Mouse (Mus musculus) kidney, adult 2 months (tissue): ENCODE measurements around the gene Flt3l. TPM values are rescaled to one million over a fixed set of nuclear protein-coding genes. Genes with fewer than 3 reads are reported as not detected.
"Not testable (repeated sequence)": the region's sequence is repeated elsewhere in the genome, so short reads cannot be mapped to it uniquely, and the experiment has no call there.

Experiments used
- DNase-seq: peaks from one replicate; pipeline ENCODE4 v3.0.0; 2021
- H3K27ac ChIP-seq: fragments of 200-500 bp; 2 replicates; pipeline ENCODE4 v1.5.1; 2012; ENCODE audit warnings: low read depth, low read length, control low read depth, inconsistent platforms; ENCODE audit not compliant: insufficient read depth
- H3K27me3 ChIP-seq: fragments of 200-500 bp; replicated peaks from 2 replicates; pipeline ENCODE4 v1.6.1; 2012; ENCODE audit warnings: mild to moderate bottlenecking, moderate library complexity, low read length, inconsistent platforms; ENCODE audit not compliant: control insufficient read depth, insufficient read depth
- H3K36me3 ChIP-seq: fragments of 200-500 bp; 2 replicates; pipeline ENCODE4 v1.6.1; 2012; ENCODE audit warnings: mild to moderate bottlenecking, moderate library complexity, low read length, inconsistent platforms; ENCODE audit not compliant: control insufficient read depth, insufficient read depth
- H3K4me1 ChIP-seq: fragments of 200-500 bp; 2 replicates; pipeline ENCODE4 v1.6.1; 2011; ENCODE audit warnings: low read length; ENCODE audit not compliant: control insufficient read depth, insufficient read depth
- H3K4me3 ChIP-seq: fragments of 200-500 bp; 2 replicates; pipeline ENCODE4 v1.5.1; 2011; ENCODE audit warnings: mild to moderate bottlenecking, low read depth, low read length, control low read depth; ENCODE audit not compliant: insufficient read depth
- CTCF ChIP-seq: fragments of 200-500 bp; conservative IDR thresholded peaks from 2 replicates; pipeline ENCODE4 v1.5.1; 2011; ENCODE audit warnings: low read depth, mild to moderate bottlenecking, control low read depth, low read length, moderate library complexity, mixed read lengths; ENCODE audit not compliant: insufficient read depth, insufficient read length
- POLR2A ChIP-seq: fragments of 200-500 bp; IDR thresholded peaks from one replicate; pipeline ENCODE4 v1.6.1; 2011; ENCODE audit warnings: low read depth, low read length, control low read depth
- WGBS: fragments of 180-500 bp; shearing (Covaris S2); methylation state at CpG from one replicate; pipeline ENCODE4 v1.1.7; 2018; 5-methylcytosine and 5-hydroxymethylcytosine counted together
- polyA plus RNA-seq: library from polyadenylated mRNA; depleted of rRNA; stranded (reverse); fragments of >200 nt; gene quantifications from 2 replicates; pipeline ENCODE4 v1.2.3, GENCODE M21; 2012

The Flt3l gene
- polyA plus RNA-seq, 1 experiment: 37.7 TPM

DNA sequence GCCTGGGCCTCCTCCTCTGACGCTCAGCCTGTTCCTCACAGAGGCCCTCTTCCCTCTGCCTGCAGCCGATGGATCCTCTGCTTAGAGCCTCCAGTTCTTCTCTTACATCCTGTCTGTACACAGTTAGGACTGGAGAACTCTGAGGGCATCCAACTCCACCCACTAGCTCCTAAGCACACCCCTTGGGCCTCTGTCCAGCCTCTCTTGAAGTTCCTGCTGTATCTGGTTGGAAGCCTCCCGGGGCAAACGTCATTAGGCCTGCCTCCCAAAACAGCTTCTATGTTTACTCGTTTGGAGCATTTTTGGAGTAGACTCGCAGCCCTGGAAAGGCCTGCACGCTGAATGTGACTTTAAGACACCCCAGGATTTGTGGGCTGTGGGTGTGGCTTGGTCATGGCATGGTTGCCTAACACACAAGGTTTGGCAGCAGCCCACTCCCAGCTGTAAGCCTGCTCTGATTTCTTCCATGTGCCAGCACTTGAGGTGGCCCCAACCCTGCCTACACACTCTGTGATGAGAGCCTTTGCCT, 32.5 kb downstream of the Flt3l start, which contains the start of gene Fcgrt:
TSS of gene Fcgrt (minus strand) at position 200 of the 529 bp plus-strand sequence.
- TF ChIP-seq CTCF: no peak
- TF ChIP-seq POLR2A: peak; percentile 55
- peaks cover 20% of the 10 kb centered on the region for H3K4me1 ChIP-seq
- DNase-seq: peak; percentile 99
- WGBS: 2% methylated on average over 7 of the region's 7 CpGs
- peak within 1 kb of the TSS; percentile 73 for H3K4me3 ChIP-seq
- H3K36me3 ChIP-seq: no peaks in the 10 kb centered on the region
- no peaks in the 10 kb centered on the region for H3K27me3 ChIP-seq
- peak within 1 kb of the TSS; percentile 96 for H3K27ac ChIP-seq

DNA sequence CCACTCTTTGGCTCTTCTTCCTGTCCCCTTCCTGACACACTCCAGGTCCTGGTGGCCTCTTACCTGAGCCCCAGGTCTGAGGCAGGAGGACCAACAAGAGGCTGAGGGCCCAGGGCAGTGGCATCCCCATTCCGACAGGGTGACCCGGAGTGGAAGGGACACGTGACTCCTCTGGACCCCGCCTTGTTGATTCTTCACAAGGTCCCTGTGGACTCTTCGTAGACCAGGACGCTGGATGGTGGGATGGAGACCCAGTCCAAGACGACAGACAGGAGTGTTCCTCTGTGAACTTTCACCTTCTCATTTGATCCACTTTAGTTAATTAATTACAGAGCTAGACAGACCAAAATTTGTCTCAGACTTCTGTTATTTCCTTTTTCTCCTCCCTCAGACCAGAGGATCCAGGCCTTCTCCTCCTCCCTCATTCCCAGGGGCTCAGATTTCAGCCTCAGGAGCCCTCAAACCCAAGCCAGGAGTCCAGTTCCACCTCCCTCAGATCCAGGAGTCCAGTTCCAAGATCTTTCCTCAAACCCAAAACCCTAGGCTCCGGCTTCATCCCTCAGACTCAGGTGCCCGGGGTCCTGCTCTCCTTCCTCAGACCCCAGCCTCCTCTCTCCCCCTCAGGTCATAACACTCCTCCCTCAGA, 33.2 kb downstream of the Flt3l start:
- Histone ChIP-seq H3K27ac (peak overlapping the region; percentile 96), H3K27me3 (no peaks in the 10 kb centered on the region), H3K4me3 (peak overlapping the region; percentile 73), H3K4me1 (peaks cover 23% of the 10 kb centered on the region), H3K36me3 (no peaks in the 10 kb centered on the region)
- TF ChIP-seq POLR2A: no peak
- TF ChIP-seq CTCF: peak; percentile 8; the same call in 1 of the 2 replicates
- WGBS: 11% methylated on average over 9 of the region's 9 CpGs
- DNase-seq: peak; percentile 75

DNA sequence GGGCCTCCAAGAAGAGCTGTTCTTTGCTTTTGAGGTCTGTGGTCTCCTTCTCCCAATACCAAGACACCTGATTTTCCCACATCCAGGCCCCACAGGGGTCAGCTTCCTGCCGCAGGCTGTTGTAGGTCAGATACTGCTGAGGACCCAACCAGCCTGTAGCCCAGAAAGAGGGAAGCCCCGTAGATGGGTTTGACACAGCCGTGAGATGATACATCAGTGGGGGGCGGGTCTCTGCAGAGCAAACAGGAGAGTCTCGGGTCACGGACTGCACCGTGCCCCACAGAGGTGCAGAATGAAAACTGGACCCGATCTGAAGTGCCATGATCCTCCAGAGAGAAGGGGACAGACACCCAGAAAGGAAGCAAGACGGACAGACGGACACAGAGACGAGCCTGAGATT, 33.8 kb downstream of the Flt3l start:
- no peaks in the 10 kb centered on the region for H3K27me3 ChIP-seq
- DNase-seq: no peak
- peak overlapping the region; percentile 96; the same call in 1 of the 2 replicates for H3K27ac ChIP-seq
- H3K4me3 ChIP-seq: peak overlapping the region; percentile 73
- H3K36me3 ChIP-seq: no peaks in the 10 kb centered on the region
- peaks cover 25% of the 10 kb centered on the region for H3K4me1 ChIP-seq
- WGBS: 42% methylated on average over 11 of the region's 11 CpGs
- TF ChIP-seq CTCF (no peak), POLR2A (no peak)

DNA sequence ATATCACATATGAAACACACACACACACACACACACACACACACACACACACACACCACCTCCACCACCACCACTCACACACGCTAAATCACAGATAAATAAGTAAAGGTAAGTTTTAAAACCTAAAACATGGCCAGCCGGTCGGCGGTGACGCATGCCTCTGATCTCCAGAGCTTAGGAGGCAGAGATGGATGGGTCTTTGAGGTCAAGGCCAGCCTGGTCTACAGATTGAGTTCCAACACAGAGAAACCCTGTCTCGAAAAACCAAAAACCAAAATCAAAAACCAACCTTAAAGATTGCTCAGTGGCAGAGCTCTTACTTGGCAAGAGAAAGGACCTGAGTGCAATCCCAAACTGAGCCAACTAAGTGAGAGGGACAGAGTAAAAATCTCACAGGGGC, 36.2 kb downstream of the Flt3l start:
- no peak overlapping the region for H3K27ac ChIP-seq
- H3K4me3 ChIP-seq: no peak overlapping the region
- DNase-seq: no peak
- 66% methylated on average over 6 of the region's 6 CpGs for WGBS
- H3K27me3 ChIP-seq: no peaks in the 10 kb centered on the region
- TF ChIP-seq POLR2A (no peak), CTCF (no peak)
- no peaks in the 10 kb centered on the region for H3K36me3 ChIP-seq
- peaks cover 29% of the 10 kb centered on the region for H3K4me1 ChIP-seq

DNA sequence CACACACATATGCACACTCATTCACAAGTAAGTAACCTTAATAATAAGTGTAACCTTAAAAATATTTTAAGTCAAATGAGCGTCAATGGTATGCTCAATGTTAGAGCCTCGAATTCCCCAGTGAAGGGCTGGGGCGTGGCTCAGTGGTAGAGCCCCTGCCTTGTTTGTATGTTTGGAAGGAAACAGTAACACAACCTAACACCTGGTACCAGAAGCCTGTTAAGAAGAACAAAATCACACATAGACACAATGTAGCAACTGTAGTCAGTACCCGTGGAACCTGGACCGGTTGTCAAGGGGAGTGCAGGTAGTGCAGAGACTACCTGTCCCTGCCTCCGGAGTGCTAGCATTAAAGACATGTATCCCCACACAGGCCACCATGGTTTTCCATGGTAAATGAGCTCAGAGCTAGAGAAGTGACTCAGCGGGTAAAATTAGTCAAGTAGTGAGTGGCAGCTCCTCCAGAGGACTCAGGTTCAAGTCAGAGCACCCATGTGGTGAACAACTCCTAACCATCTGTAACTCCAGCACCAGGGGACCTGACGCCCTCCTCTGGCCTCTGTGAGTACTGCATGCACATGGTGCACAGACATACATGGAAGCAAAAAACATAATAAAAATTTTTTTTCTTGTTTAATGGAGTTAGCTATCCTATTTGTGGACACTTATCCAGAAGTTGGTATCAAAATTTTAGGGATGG, 37.5 kb downstream of the Flt3l start:
- no peak for TF ChIP-seq POLR2A
- 0 out of 2 replicates have a peak, but pooled peaks have one; percentile 37 for TF ChIP-seq CTCF
- no peak overlapping the region for H3K27ac ChIP-seq
- DNase-seq: no peak
- peaks cover 23% of the 10 kb centered on the region for H3K4me1 ChIP-seq
- no peak overlapping the region for H3K4me3 ChIP-seq
- 88% methylated on average over 8 of the region's 8 CpGs for WGBS
- no peaks in the 10 kb centered on the region for H3K27me3 ChIP-seq
- H3K36me3 ChIP-seq: no peaks in the 10 kb centered on the region

DNA sequence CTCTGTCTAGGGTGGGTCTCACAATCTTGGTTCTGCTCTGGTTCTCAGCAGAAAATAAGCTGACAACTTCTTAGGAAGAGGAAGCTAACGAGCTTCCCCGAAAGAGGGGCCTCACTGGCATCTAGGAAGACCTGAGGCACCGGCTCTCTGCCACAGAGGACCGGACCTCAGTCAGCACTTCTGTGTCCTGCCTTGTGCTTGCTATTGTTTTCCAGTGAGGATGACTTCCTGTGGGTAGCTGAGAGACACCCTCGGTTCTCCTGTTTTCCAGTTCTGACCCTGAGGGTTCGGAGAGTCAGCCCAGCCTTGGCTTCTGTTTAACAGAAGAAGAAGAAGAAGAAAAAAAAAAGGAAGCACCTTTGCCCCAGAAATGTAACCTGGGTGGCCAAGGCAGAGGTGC, 38.8 kb downstream of the Flt3l start:
- 25% methylated on average over 6 of the region's 6 CpGs for WGBS
- no peak overlapping the region for H3K4me3 ChIP-seq
- H3K4me1 ChIP-seq: peaks cover 17% of the 10 kb centered on the region
- peak; percentile 61 for DNase-seq
- no peaks in the 10 kb centered on the region for H3K36me3 ChIP-seq
- H3K27me3 ChIP-seq: no peaks in the 10 kb centered on the region
- peak overlapping the region; percentile 56 for H3K27ac ChIP-seq
- TF ChIP-seq POLR2A (no peak), CTCF (no peak)

DNA sequence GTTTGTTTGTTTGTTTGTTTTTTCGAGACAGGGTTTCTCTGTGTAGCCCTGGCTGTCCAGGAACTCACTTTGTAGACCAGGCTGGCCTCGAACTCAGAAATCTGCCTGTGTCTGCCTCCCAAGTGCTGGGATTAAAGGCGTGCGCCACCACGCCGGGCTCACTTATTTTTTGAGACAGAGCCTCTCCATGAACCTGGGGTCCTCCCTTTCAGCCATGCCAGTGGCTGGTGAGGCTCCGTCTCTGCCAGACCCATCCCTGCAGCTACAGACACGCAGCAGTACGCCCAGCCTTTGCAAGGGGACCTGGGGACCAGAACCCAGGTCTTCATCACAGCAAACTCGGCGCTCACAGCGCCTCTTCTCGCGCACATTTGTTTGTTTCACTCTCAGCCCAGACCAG, 40.3 kb downstream of the Flt3l start:
- not testable (repeated sequence) for DNase-seq, H3K4me3 ChIP-seq, H3K27ac ChIP-seq, H3K27me3 ChIP-seq, H3K4me1 ChIP-seq, H3K36me3 ChIP-seq
- 96% methylated on average over 14 of the region's 14 CpGs for WGBS

DNA sequence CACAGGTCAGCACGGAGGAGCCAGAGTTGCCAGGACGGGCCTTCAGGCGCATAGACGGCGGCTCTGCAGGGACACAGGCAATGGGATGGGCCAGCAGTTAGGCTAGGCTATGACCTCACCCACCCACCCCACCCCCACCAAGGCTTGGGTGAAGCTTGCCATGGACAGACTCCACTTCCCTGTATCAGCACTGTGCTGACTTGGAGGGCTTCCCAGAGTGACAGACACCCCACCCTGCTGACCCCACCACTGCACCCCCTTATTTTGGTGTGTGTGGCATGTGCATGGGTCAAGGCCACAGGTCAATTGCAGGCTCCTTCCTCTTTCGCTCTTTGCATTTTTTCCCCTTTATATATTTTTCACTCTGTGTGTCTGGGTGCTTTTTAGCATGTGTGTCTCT, 40.9 kb downstream of the Flt3l start:
- no peak overlapping the region for H3K27ac ChIP-seq
- DNase-seq: no peak
- no peak overlapping the region for H3K4me3 ChIP-seq
- no peaks in the 10 kb centered on the region for H3K27me3 ChIP-seq
- TF ChIP-seq POLR2A (no peak), CTCF (no peak)
- peaks cover 9% of the 10 kb centered on the region; the same call in 1 of the 2 replicates for H3K4me1 ChIP-seq
- WGBS: 71% methylated on average over 6 of the region's 6 CpGs
- H3K36me3 ChIP-seq: no peaks in the 10 kb centered on the region
